Mouse (Mus musculus) stomach, postnatal 0 days (tissue): ENCODE data around the gene Atxn7l3. TPM values are rescaled to one million over a fixed set of nuclear protein-coding genes. Genes with fewer than 3 reads are reported as not detected.

Experiments used
- ATAC-seq: fragments of 200-750 bp; cut with Nextera tagmentation; 2 replicates; pipeline ENCODE4 v1.8.0; 2017; ENCODE audit not compliant: low FRiP score, low TSS enrichment
- DNase-seq: peaks from one replicate; pipeline ENCODE4 v3.0.0-alpha.2; 2016; ENCODE audit warnings: low spot score
- H3K27ac ChIP-seq: fragments of 300-500 bp; sonication (generic); replicated peaks from 2 replicates; pipeline ENCODE4 v1.5.1; 2014; ENCODE audit warnings: mild to moderate bottlenecking, control low read depth
- H3K27me3 ChIP-seq: fragments of 300-500 bp; sonication (generic); 2 replicates; pipeline ENCODE4 v1.6.1; 2014; ENCODE audit warnings: low read length; ENCODE audit not compliant: control insufficient read depth, insufficient read depth
- H3K36me3 ChIP-seq: fragments of 300-500 bp; sonication (generic); 2 replicates; pipeline ENCODE4 v1.6.1; 2014; ENCODE audit warnings: low read length, mixed read lengths; ENCODE audit not compliant: control insufficient read depth, insufficient read depth
- H3K4me1 ChIP-seq: fragments of 300-500 bp; sonication (generic); replicated peaks from 2 replicates; pipeline ENCODE4 v1.6.1; 2014; ENCODE audit warnings: antibody characterized with exemption; ENCODE audit not compliant: control insufficient read depth, insufficient read depth
- H3K4me2 ChIP-seq: fragments of 300-500 bp; sonication (generic); replicated peaks from 2 replicates; pipeline ENCODE4 v1.6.1; 2014; ENCODE audit warnings: low read depth, mild to moderate bottlenecking, control low read depth, moderate library complexity
- H3K4me3 ChIP-seq: fragments of 300-500 bp; sonication (generic); 2 replicates; pipeline ENCODE4 v1.5.1; 2014; ENCODE audit warnings: low read depth, low read length, control low read depth
- H3K9ac ChIP-seq: fragments of 300-500 bp; sonication (generic); 2 replicates; pipeline ENCODE4 v1.6.1; 2014; ENCODE audit warnings: mild to moderate bottlenecking, low read length, control low read depth, mixed read lengths
- H3K9me3 ChIP-seq: fragments of 300-500 bp; sonication (generic); 2 replicates; pipeline ENCODE4 v1.6.1; 2016; ENCODE audit warnings: low read length; ENCODE audit not compliant: control insufficient read depth
- CTCF ChIP-seq: IDR thresholded peaks from 2 replicates; pipeline ENCODE4 v1.5.1; 2016; ENCODE audit warnings: antibody characterized with exemption, low read depth, mild to moderate bottlenecking, moderate library complexity
- EP300 ChIP-seq: optimal IDR thresholded peaks from 2 replicates; pipeline ENCODE3; 2016; ENCODE audit warnings: antibody characterized with exemption
- WGBS: fragments of 180-500 bp; shearing (Covaris S2); extraction: QIAGEN DNeasy Blood & Tissue Kit; methylation state at CpG from one replicate; pipeline ENCODE4 v1.1.7; 2014; 5-methylcytosine and 5-hydroxymethylcytosine counted together
- polyA plus RNA-seq: library from polyadenylated mRNA; unstranded; fragments of >200 nt; fragmentation: Nextera tagmentation; extraction: Ambion mirVana; gene quantifications from 2 replicates; pipeline ENCODE4 v1.2.1, GENCODE M21; 2015

Atxn7l3 gene
- polyA plus RNA-seq, 1 experiment from 2014 or later: 7.3 TPM

GRCm38 (mm10) chr11:102321931-102322330, 25.5 kb upstream of the Atxn7l3 start:
- H3K27me3 ChIP-seq: no peaks in the 10 kb centered on the region
- TF ChIP-seq CTCF: no peak
- TF ChIP-seq EP300: no peak
- no peak overlapping the region for H3K4me3 ChIP-seq
- H3K9me3 ChIP-seq: no peaks in the 10 kb centered on the region
- H3K4me1 ChIP-seq: no peaks in the 10 kb centered on the region
- ATAC-seq: no peak
- no peak overlapping the region for H3K9ac ChIP-seq
- H3K27ac ChIP-seq: no peak overlapping the region
- no peak overlapping the region for H3K4me2 ChIP-seq
- no peak for DNase-seq
- 71% methylated on average over 6 of the region's 6 CpGs for WGBS
- H3K36me3 ChIP-seq: no peaks in the 10 kb centered on the region

DNA sequence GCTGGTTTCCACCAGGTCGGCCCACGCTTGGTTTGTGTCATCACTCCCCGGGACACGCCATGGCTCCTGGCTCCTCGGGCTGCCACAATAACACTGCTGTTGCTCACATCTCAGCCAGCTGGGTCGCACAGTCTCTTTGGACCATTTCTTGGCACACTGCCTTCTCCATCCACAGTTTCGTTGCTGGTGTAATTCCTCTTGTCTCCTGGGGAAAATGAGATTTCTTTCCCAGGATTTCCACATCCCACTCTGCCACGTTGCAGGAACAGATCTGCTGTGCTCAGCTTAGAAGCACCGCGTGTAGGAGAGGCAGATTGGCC, 24.2 kb upstream of the Atxn7l3 start:
- H3K36me3 ChIP-seq: no peaks in the 10 kb centered on the region; the same call in 1 of the 2 replicates
- H3K9ac ChIP-seq: peak overlapping the region; percentile 99
- peak overlapping the region; percentile 99 for H3K27ac ChIP-seq
- H3K4me1 ChIP-seq: peaks cover 7% of the 10 kb centered on the region
- peak; percentile 62 for DNase-seq
- WGBS: 7% methylated on average over 10 of the region's 10 CpGs
- H3K4me2 ChIP-seq: peak overlapping the region; percentile 88
- H3K27me3 ChIP-seq: no peaks in the 10 kb centered on the region
- ATAC-seq: no peak
- H3K9me3 ChIP-seq: no peaks in the 10 kb centered on the region
- TF ChIP-seq CTCF (no peak), EP300 (no peak)
- peak overlapping the region; percentile 94 for H3K4me3 ChIP-seq

DNA sequence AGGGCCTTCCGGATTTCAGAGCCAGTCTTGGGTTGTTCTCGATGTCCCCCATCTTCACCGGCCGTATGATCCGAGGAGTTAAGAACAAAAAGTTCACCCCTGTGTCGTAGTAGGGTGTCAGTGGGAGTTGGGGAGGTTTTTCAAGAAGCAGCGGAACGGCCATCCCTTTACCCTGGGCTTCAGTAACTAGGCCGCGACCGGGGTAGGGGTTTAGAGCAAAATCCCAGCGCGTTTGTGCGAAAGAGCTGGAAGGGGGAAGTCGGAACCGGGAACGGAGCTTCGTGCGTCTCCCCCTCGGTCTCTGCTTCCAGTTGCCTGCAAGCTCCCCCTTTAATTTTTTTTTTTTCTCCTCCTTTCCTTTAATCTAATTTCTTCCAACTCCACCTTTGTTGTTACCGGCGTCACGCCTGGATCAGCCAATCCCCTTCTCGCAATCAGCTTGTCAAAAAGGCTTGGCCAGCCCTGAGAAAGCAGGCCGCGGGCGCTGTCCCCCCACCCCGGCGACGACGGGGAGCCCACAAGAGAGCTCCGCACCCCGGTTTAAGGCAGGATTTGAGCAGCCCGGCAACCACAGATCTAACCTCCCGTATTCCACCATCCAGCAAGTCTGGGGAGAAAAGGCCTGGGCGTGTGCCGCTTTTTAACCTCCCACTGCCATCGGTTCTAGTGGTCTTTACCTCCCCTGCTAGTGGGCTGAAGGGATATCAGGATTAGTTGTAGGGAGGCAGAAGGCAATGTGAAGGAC, 23.7 kb upstream of the Atxn7l3 start:
- H3K4me3 ChIP-seq: peak overlapping the region; percentile 94
- peak overlapping the region; percentile 88 for H3K4me2 ChIP-seq
- no peak for ATAC-seq
- H3K9ac ChIP-seq: peak overlapping the region; percentile 99
- peak; percentile 85 for DNase-seq
- H3K4me1 ChIP-seq: peaks cover 7% of the 10 kb centered on the region
- peak overlapping the region; percentile 99 for H3K27ac ChIP-seq
- WGBS: 1% methylated on average over 38 of the region's 38 CpGs
- H3K36me3 ChIP-seq: no peaks in the 10 kb centered on the region; the same call in 1 of the 2 replicates
- no peaks in the 10 kb centered on the region for H3K27me3 ChIP-seq
- no peak for TF ChIP-seq CTCF
- no peak for TF ChIP-seq EP300
- no peaks in the 10 kb centered on the region for H3K9me3 ChIP-seq

- Histone ChIP-seq H3K27ac (peak within 1 kb of the TSS; percentile 99), H3K27me3 (no peaks in the 10 kb centered on the region), H3K4me2 (peak within 1 kb of the TSS; percentile 88), H3K4me3 (peak within 1 kb of the TSS; percentile 94), H3K4me1 (peaks cover 7% of the 10 kb centered on the region), H3K9ac (peak within 1 kb of the TSS; percentile 99), H3K9me3 (no peaks in the 10 kb centered on the region), H3K36me3 (no peaks in the 10 kb centered on the region; the same call in 1 of the 2 replicates)
- no peak for TF ChIP-seq EP300
- TF ChIP-seq CTCF: no peak
- peak; percentile 86 for DNase-seq
- under 1% methylated on average over 25 of the region's 25 CpGs for WGBS
- peak; percentile 19 for ATAC-seq
Observed at GRCm38 (mm10) chr11:102319410-102319792, 23.0 kb upstream of the Atxn7l3 start, which contains the start of gene Ubtf. Ubtf (minus strand) TSS chr11:102319742.

- peak; percentile 71 for DNase-seq
- Histone ChIP-seq H3K4me3 (peak overlapping the region; percentile 94), H3K9me3 (no peaks in the 10 kb centered on the region), H3K4me1 (peaks cover 7% of the 10 kb centered on the region), H3K9ac (peak overlapping the region; percentile 99), H3K27ac (peak overlapping the region; percentile 99), H3K27me3 (no peaks in the 10 kb centered on the region), H3K4me2 (peak overlapping the region; percentile 88), H3K36me3 (peaks cover 6% of the 10 kb centered on the region)
- under 1% methylated on average over 73 of the region's 84 CpGs for WGBS
- ATAC-seq: peak; percentile 31; the same call in 1 of the 2 replicates
- TF ChIP-seq EP300 (no peak), CTCF (no peak)
Observed at GRCm38 (mm10) chr11:102318576-102319409, 22.4 kb upstream of the Atxn7l3 start.
